Comparison of ENCODE assay signal across 13 mouse cellular contexts in the genomic region with DNA sequence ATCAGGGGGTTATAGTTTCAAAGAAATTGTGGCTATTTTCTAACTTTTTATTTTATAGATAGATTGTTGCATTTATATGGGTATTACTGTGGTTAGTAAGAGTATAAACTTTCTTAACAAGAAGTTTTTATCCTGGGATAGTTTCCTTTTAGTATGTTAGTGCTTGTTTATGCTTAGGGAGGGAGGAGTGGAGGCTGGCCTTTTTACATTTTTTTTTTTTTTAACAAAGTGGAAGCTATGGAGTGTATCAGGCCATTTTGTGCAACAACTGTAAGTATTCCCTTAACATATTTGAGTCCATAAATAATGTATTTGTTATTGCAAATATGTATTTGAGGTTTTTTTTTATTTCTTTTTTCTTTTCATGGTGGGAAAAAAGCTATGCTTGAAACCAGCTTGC. TPM values are rescaled to one million over a fixed set of nuclear protein-coding genes. Genes with fewer than 3 reads are reported as not detected.
DNase-seq lines count a peak whose midpoint lies in the region; ATAC-seq and TF ChIP-seq lines count a peak whose summit lies in the region.
"Had no signal": no experiment of that assay in that cellular context is flagged by ENCODE, and none has a peak within 500 bp of the region (broad histone marks: within the 10 kb centered on the region; RNA-seq: fewer than 3 reads in every experiment).

No protein-coding gene starts in this region.

- ATAC-seq in hindbrain, embryonic 15.5 days (ENCODE audit: low FRiP score, low read depth): no peak
- ATAC-seq in forebrain, embryonic 14.5 days: no peak
- ATAC-seq in liver, embryonic 16.5 days (ENCODE audit: low read depth): no peak

- H3K4me2 ChIP-seq in hindbrain, embryonic 15.5 days: peak overlapping the region; percentile 15; the same call in 1 of the 2 replicates
- H3K4me2 ChIP-seq in forebrain, embryonic 14.5 days (ENCODE audit: low read length): peak overlapping the region; percentile 49
- H3K4me2 ChIP-seq in liver, embryonic 16.5 days (ENCODE audit: low read depth, low read length): peak overlapping the region; percentile 13; the same call in 1 of the 2 replicates
- H3K4me2 ChIP-seq: liver, embryonic 13.5 days; neural tube, embryonic 12.5 days had no signal

- no peak for DNase-seq in hindbrain, embryonic 10.5 days (ENCODE audit: low spot score)
- DNase-seq in lung, adult 2 months: no peak
- no peak for DNase-seq in lung, postnatal 4 days
- DNase-seq in forebrain, embryonic 14.5 days (ENCODE audit: low spot score): no peak
- DNase-seq in testis, postnatal 10 days (ENCODE audit: low spot score): no peak
- no peak for DNase-seq in cerebellum, postnatal 36 days
- DNase-seq: cerebellum, adult 9-11 months; gastrocnemius, postnatal 14 days; liver, embryonic 13.5 days; right cerebral cortex, postnatal 4 days had no signal

- H3K27ac ChIP-seq in hindbrain, embryonic 15.5 days (replicated peaks): no peak overlapping the region
- no peak overlapping the region for H3K27ac ChIP-seq in hindbrain, embryonic 10.5 days
- no peak overlapping the region for H3K27ac ChIP-seq in forebrain, embryonic 14.5 days (ENCODE audit: low read depth, low read length)
- H3K27ac ChIP-seq in liver, embryonic 16.5 days (ENCODE audit: low read length): no peak overlapping the region
- H3K27ac ChIP-seq: liver, embryonic 13.5 days; neural tube, embryonic 12.5 days had no signal

- no peak overlapping the region for H3K9ac ChIP-seq in hindbrain, embryonic 15.5 days
- H3K9ac ChIP-seq in forebrain, embryonic 14.5 days (ENCODE audit: low read length): no peak overlapping the region
- H3K9ac ChIP-seq in liver, embryonic 16.5 days (ENCODE audit: low read depth, low read length): no peak overlapping the region
- H3K9ac ChIP-seq: liver, embryonic 13.5 days; neural tube, embryonic 12.5 days had no signal

- H3K4me3 ChIP-seq in hindbrain, embryonic 15.5 days: no peak overlapping the region
- no peak overlapping the region for H3K4me3 ChIP-seq in hindbrain, embryonic 10.5 days
- H3K4me3 ChIP-seq in lung, adult 2 months (replicated peaks; ENCODE audit: extremely low read depth, low read depth, low read length): peak overlapping the region; percentile 42
- peak overlapping the region; percentile 6 for H3K4me3 ChIP-seq in forebrain, embryonic 14.5 days (ENCODE audit: low read depth, low read length)
- H3K4me3 ChIP-seq in liver, embryonic 16.5 days (ENCODE audit: low read depth, low read length): no peak overlapping the region
- H3K4me3 ChIP-seq: liver, embryonic 13.5 days; neural tube, embryonic 12.5 days had no signal

- no peaks in the 10 kb centered on the region for H3K36me3 ChIP-seq in hindbrain, embryonic 15.5 days
- H3K36me3 ChIP-seq in hindbrain, embryonic 10.5 days: no peaks in the 10 kb centered on the region
- H3K36me3 ChIP-seq in forebrain, embryonic 14.5 days (ENCODE audit: control insufficient read depth, insufficient read depth, low read length): no peaks in the 10 kb centered on the region
- H3K36me3 ChIP-seq in liver, embryonic 16.5 days (ENCODE audit: control insufficient read depth, insufficient read depth): no peaks in the 10 kb centered on the region
- H3K36me3 ChIP-seq: liver, embryonic 13.5 days; neural tube, embryonic 12.5 days had no signal

- peaks cover 12% of the 10 kb centered on the region; the same call in 1 of the 2 replicates for H3K4me1 ChIP-seq in hindbrain, embryonic 15.5 days (replicated peaks)
- peaks cover 10% of the 10 kb centered on the region for H3K4me1 ChIP-seq in hindbrain, embryonic 10.5 days (replicated peaks)
- H3K4me1 ChIP-seq in lung, adult 2 months (ENCODE audit: control insufficient read depth, insufficient read depth, low read length): peaks cover 17% of the 10 kb centered on the region
- peaks cover 10% of the 10 kb centered on the region for H3K4me1 ChIP-seq in forebrain, embryonic 14.5 days (ENCODE audit: control insufficient read depth, insufficient read depth, low read length)
- H3K4me1 ChIP-seq in liver, embryonic 16.5 days (ENCODE audit: control insufficient read depth, low read depth, low read length): no peaks in the 10 kb centered on the region
- H3K4me1 ChIP-seq: liver, embryonic 13.5 days; neural tube, embryonic 12.5 days had no signal

- H3K27me3 ChIP-seq in hindbrain, embryonic 15.5 days: no peaks in the 10 kb centered on the region
- no peaks in the 10 kb centered on the region for H3K27me3 ChIP-seq in hindbrain, embryonic 10.5 days (ENCODE audit: insufficient read depth, poor library complexity, severe bottlenecking)
- no peaks in the 10 kb centered on the region for H3K27me3 ChIP-seq in forebrain, embryonic 14.5 days (replicated peaks; ENCODE audit: control insufficient read depth, insufficient read depth, low read length)
- no peaks in the 10 kb centered on the region for H3K27me3 ChIP-seq in liver, embryonic 16.5 days (ENCODE audit: control insufficient read depth, insufficient read depth, low read depth, low read length)
- H3K27me3 ChIP-seq: liver, embryonic 13.5 days; neural tube, embryonic 12.5 days had no signal

- TF ChIP-seq CTCF in lung, adult 2 months (IDR thresholded peaks at IDR 0.05; ENCODE audit: insufficient read depth, low read length): no peak

- no peaks in the 10 kb centered on the region for H3K9me3 ChIP-seq in hindbrain, embryonic 15.5 days
- no peaks in the 10 kb centered on the region for H3K9me3 ChIP-seq in hindbrain, embryonic 10.5 days
- H3K9me3 ChIP-seq in forebrain, embryonic 14.5 days (replicated peaks; ENCODE audit: control insufficient read depth, low read length): no peaks in the 10 kb centered on the region
- H3K9me3 ChIP-seq in liver, embryonic 16.5 days (replicated peaks; ENCODE audit: control insufficient read depth, low read length): no peaks in the 10 kb centered on the region
- H3K9me3 ChIP-seq: liver, embryonic 13.5 days; neural tube, embryonic 12.5 days had no signal

- no peak for TF ChIP-seq POLR2A in lung, adult 2 months (IDR thresholded peaks at IDR 0.05; ENCODE audit: borderline replicate concordance, extremely low read depth, low read depth, low read length)

RNA-seq across cellular contexts. Expression of a gene that starts 32.7 kb away (rescaled TPM):
- polyA plus RNA-seq in hindbrain, embryonic 15.5 days (2015; fragmentation: Nextera tagmentation; extraction: Ambion mirVana): 60.9 and 69.7 TPM in 2 replicates
- 28.2 and 41.3 TPM in 2 replicates for polyA plus RNA-seq in hindbrain, embryonic 10.5 days (2016; fragmentation: Nextera tagmentation; extraction: Ambion mirVana)
- polyA plus RNA-seq in lung, adult 2 months (2012; rRNA removed): 29.9 and 30.7 TPM in 2 replicates
- 41.0 and 86.0 TPM in 2 replicates for polyA plus RNA-seq in forebrain, embryonic 14.5 days (2014; fragmentation: Nextera tagmentation; extraction: Ambion mirVana)
- 5.6 and 5.7 TPM in 2 replicates for polyA plus RNA-seq in liver, embryonic 16.5 days (2015; fragmentation: Nextera tagmentation; extraction: Ambion mirVana)

Comparison
In these comparisons a context has a peak if more than half of its experiments do, and no peak if none do; other contexts are left out.
1. H3K4me3 ChIP-seq: peak in lung, adult 2 months (single experiment) and forebrain, embryonic 14.5 days (single experiment); none in hindbrain, embryonic 15.5 days (single experiment), hindbrain, embryonic 10.5 days (single experiment) and liver, embryonic 16.5 days (single experiment).
2. Peak in every context shown above with its lines, with median percentiles within 50 percentile points of each other: H3K4me2 ChIP-seq.